Mouse (Mus musculus) G1E (cell line): ENCODE measurements around the gene Lrrc1.

ENCODE experiments used
- CTCF ChIP-seq: IDR thresholded peaks from 2 replicates; pipeline ENCODE4 v1.5.1; 2012; ENCODE audit warnings: low read depth, low read length, inconsistent platforms, mixed read lengths
- GATA1 ChIP-seq: IDR thresholded peaks from 2 replicates; pipeline ENCODE4 v1.6.1; 2012; ENCODE audit warnings: borderline replicate concordance, low read length, inconsistent platforms, mixed read lengths
- GATA2 ChIP-seq: IDR thresholded peaks from 2 replicates; pipeline ENCODE4 v1.6.1; 2012; ENCODE audit warnings: low read depth, low read length, inconsistent platforms, borderline replicate concordance
- POLR2AphosphoS5 ChIP-seq: IDR thresholded peaks from 2 replicates; pipeline ENCODE4 v1.6.1; 2012; ENCODE audit warnings: low read depth, low read length, inconsistent platforms; ENCODE audit not compliant: insufficient replicate concordance
- TAL1 ChIP-seq: conservative IDR thresholded peaks from 2 replicates; pipeline ENCODE4 v1.6.1; 2012; ENCODE audit warnings: low read depth, low read length, inconsistent platforms, mixed read lengths

- TF ChIP-seq CTCF, result no peak
- TF ChIP-seq GATA1, result no peak
- no peak for TF ChIP-seq GATA2
- TF ChIP-seq TAL1, result no peak
- TF ChIP-seq POLR2AphosphoS5, result no peak
Observed at GRCm38 (mm10) chr9:77452046-77452807, 92.4 kb downstream of the Lrrc1 start.
